Mouse (Mus musculus) liver, postnatal 0 days (tissue): ENCODE results near the gene Plg.

Experiments
- CTCF ChIP-seq: sonication (generic); IDR thresholded peaks from 2 replicates; pipeline ENCODE4 v1.5.1; 2016; ENCODE audit warnings: antibody characterized with exemption, low read depth
- EP300 ChIP-seq: IDR thresholded peaks from 2 replicates; pipeline ENCODE4 v1.6.1; 2016; ENCODE audit warnings: antibody characterized with exemption, low read depth, mild to moderate bottlenecking

DNA sequence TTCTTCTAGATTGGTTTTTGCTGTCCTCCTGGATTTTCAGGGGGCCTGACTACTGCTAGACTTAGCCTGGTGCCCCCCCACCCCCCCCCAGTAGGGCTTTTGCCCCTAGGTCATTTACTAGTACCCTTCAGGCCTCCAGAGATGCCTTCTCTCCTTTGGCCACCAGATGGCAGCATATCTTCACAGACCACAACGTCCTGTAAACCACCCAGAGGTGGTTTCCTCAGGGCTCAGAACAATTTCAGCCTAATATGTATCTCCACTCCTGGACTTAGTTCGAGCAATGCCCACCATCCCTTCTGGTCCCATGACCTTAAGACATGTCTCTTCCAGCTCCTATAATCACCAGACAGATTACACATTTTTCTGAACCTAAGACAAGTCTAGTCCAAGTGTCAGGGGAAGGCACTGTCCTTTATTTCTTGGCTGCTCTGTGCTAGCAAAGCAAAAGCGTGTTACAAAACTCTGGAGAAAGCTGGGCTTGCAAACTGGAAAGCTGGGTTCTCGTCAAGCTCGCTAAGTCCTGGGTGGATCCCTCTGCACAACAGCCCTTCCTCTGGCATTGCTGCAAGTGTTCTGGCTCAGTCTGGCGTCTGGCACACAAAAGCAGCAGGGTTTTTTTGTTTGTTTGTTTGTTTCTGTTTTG is 38.0 kb downstream of the Plg start:
- TF ChIP-seq CTCF (peak; percentile 85), EP300 (no peak)
